Mouse (Mus musculus) limb, embryonic 15.5 days (tissue): ENCODE results near the gene Art3. TPM values are rescaled to one million over a fixed set of nuclear protein-coding genes. Genes with fewer than 3 reads are reported as not detected.

Experiments
- microRNA-seq: library from miRNA; unstranded; fragments of <30 nt; microRNA quantifications from one replicate; pipeline ENCODE4, GENCODE M21; 2016
- polyA plus RNA-seq: library from polyadenylated mRNA; unstranded; fragments of >200 nt; fragmentation: Nextera tagmentation; extraction: Ambion mirVana; gene quantifications from 2 replicates; pipeline ENCODE4 v1.2.1, GENCODE M21; 2015

Gene Art3
- polyA plus RNA-seq, 1 experiment from 2014 or later: 7.3 TPM

Small RNA genes lying within 50 kb of the gene (microRNA-seq; reads per million reads assigned to microRNA genes)
- gene Mir6415: not detected

Other genes with a start within 250 kb of the Art3 start
- 136 and 146 TPM in 2 replicates for gene G3bp2, start 248.1 kb upstream of the Art3 start, polyA plus RNA-seq
- 51.9 and 53.1 TPM in 2 replicates for gene Uso1, start 193.9 kb upstream of the Art3 start, polyA plus RNA-seq
- gene U90926, start 116.4 kb upstream of the Art3 start, polyA plus RNA-seq: not detected in 2 replicates
- gene Ppef2, start 75.5 kb upstream of the Art3 start, polyA plus RNA-seq: 0.12 and 0.19 TPM in 2 replicates
- 22.1 and 23.1 TPM in 2 replicates for gene Naaa, start 53.7 kb upstream of the Art3 start, polyA plus RNA-seq
- gene Sdad1, start 21.3 kb upstream of the Art3 start, polyA plus RNA-seq: 37.1 and 40.5 TPM in 2 replicates
- 0.31 and 0.55 TPM in 2 replicates for gene Cxcl9, start 3.7 kb upstream of the Art3 start, polyA plus RNA-seq
- 1.1 TPM in 2 replicates for gene Cxcl10, start 17.1 kb downstream of the Art3 start, polyA plus RNA-seq
- 45.4 and 47.7 TPM in 2 replicates for gene Nup54, start 103.4 kb downstream of the Art3 start, polyA plus RNA-seq
- gene Scarb2, start 175.0 kb downstream of the Art3 start, polyA plus RNA-seq: 13.6 and 14.3 TPM in 2 replicates
- gene Fam47e, start 223.2 kb downstream of the Art3 start, polyA plus RNA-seq: not detected in 2 replicates